Mouse (Mus musculus) small intestine, adult 2 months (tissue): ENCODE measurements around the gene Sntb2. TPM values are rescaled to one million over a fixed set of nuclear protein-coding genes. Genes with fewer than 3 reads are reported as not detected.

Source experiments
- H3K27ac ChIP-seq: fragments of 200-500 bp; 2 replicates; pipeline ENCODE4 v1.5.1; 2012; ENCODE audit warnings: low read depth, low read length, control low read depth, inconsistent platforms; ENCODE audit not compliant: insufficient read depth
- H3K27me3 ChIP-seq: fragments of 200-500 bp; 2 replicates; pipeline ENCODE4 v1.6.1; 2012; ENCODE audit warnings: mild to moderate bottlenecking, moderate library complexity, low read length, inconsistent platforms; ENCODE audit not compliant: control insufficient read depth, insufficient read depth
- H3K36me3 ChIP-seq: fragments of 200-500 bp; 2 replicates; pipeline ENCODE4 v1.6.1; 2012; ENCODE audit warnings: mild to moderate bottlenecking, low read length, control low read depth, inconsistent platforms; ENCODE audit not compliant: control insufficient read depth, insufficient read depth
- H3K4me1 ChIP-seq: fragments of 200-500 bp; 2 replicates; pipeline ENCODE4 v1.6.1; 2012; ENCODE audit warnings: low read length, inconsistent platforms, mixed read lengths; ENCODE audit not compliant: control insufficient read depth, insufficient read depth, insufficient read length
- H3K4me3 ChIP-seq: fragments of 200-500 bp; 2 replicates; pipeline ENCODE4 v1.5.1; 2012; ENCODE audit warnings: low read depth, mild to moderate bottlenecking, control low read depth, inconsistent platforms, low read length, moderate library complexity
- CTCF ChIP-seq: fragments of 200-500 bp; IDR thresholded peaks from 2 replicates; pipeline ENCODE4 v1.5.1; 2012; ENCODE audit warnings: low read depth, mild to moderate bottlenecking, control low read depth, inconsistent platforms, low read length, moderate library complexity, mixed read lengths; ENCODE audit not compliant: insufficient replicate concordance, insufficient read length; ENCODE audit errors: extremely low read depth
- POLR2A ChIP-seq: fragments of 200-500 bp; IDR thresholded peaks from 2 replicates; pipeline ENCODE4 v1.6.1; 2012; ENCODE audit warnings: low read depth, mild to moderate bottlenecking, control low read depth, inconsistent platforms, low read length, moderate library complexity
- WGBS: fragments of 180-500 bp; shearing (Covaris S2); methylation state at CpG from one replicate; pipeline ENCODE4 v1.1.7; 2018; 5-methylcytosine and 5-hydroxymethylcytosine counted together
- polyA plus RNA-seq: library from polyadenylated mRNA; depleted of rRNA; stranded (reverse); fragments of >200 nt; gene quantifications from 2 replicates; pipeline ENCODE4 v1.2.3, GENCODE M21; 2012; rRNA removed

The Sntb2 gene
- polyA plus RNA-seq, result 2.1 and 2.7 TPM in 2 replicates

- H3K36me3 ChIP-seq, result no peaks in the 10 kb centered on the region
- peaks cover 2% of the 10 kb centered on the region; the same call in 1 of the 2 replicates for H3K4me1 ChIP-seq
- WGBS, result 1% methylated on average over 41 of the region's 41 CpGs
- peak within 1 kb of the TSS; percentile 80 for H3K27ac ChIP-seq
- peak; percentile 80; the same call in 1 of the 2 replicates for TF ChIP-seq POLR2A
- TF ChIP-seq CTCF, result no peak
- H3K4me3 ChIP-seq, result peak within 1 kb of the TSS; percentile 88
- H3K27me3 ChIP-seq, result no peaks in the 10 kb centered on the region
Observed at GRCm38 (mm10) chr8:106935324-106935869, at the start of gene Sntb2. TSS of gene Sntb2 (plus strand) at chr8:106935750.

GRCm38 (mm10) chr8:106887336-106888189 lies 48.0 kb upstream of the Sntb2 start:
- H3K36me3 ChIP-seq, result peaks cover 18% of the 10 kb centered on the region
- WGBS, result 38% methylated on average over 5 of the region's 5 CpGs
- TF ChIP-seq POLR2A, result no peak
- TF ChIP-seq CTCF, result peak; percentile 59; the same call in 1 of the 2 replicates
- no peaks in the 10 kb centered on the region for H3K27me3 ChIP-seq
- peaks cover 6% of the 10 kb centered on the region; the same call in 1 of the 2 replicates for H3K4me1 ChIP-seq
- no peak overlapping the region for H3K4me3 ChIP-seq
- H3K27ac ChIP-seq, result no peak overlapping the region

- TF ChIP-seq POLR2A (no peak), CTCF (no peak)
Observed at GRCm38 (mm10) chr8:106888803-106889202, 46.7 kb upstream of the Sntb2 start.

GRCm38 (mm10) chr8:106892210-106892805 lies 43.2 kb upstream of the Sntb2 start:
- Histone ChIP-seq H3K36me3 (peaks cover 2% of the 10 kb centered on the region; the same call in 1 of the 2 replicates), H3K4me3 (peak overlapping the region; percentile 97), H3K4me1 (peaks cover 6% of the 10 kb centered on the region; the same call in 1 of the 2 replicates), H3K27ac (no peak overlapping the region), H3K27me3 (no peaks in the 10 kb centered on the region)
- TF ChIP-seq POLR2A (no peak), CTCF (no peak)
- 2% methylated on average over 15 of the region's 15 CpGs for WGBS

More at GRCm38 (mm10) chr8:106888803-106889202, 46.7 kb upstream of the Sntb2 start:
- Histone ChIP-seq H3K36me3 (peaks cover 11% of the 10 kb centered on the region), H3K27me3 (no peaks in the 10 kb centered on the region), H3K4me1 (peaks cover 6% of the 10 kb centered on the region; the same call in 1 of the 2 replicates), H3K4me3 (no peak overlapping the region), H3K27ac (no peak overlapping the region)
- WGBS, result 39% methylated on average over 3 of the region's 3 CpGs

GRCm38 (mm10) chr8:106892806-106893451 lies 42.6 kb upstream of the Sntb2 start:
- WGBS, result 1% methylated on average over 54 of the region's 57 CpGs
- Histone ChIP-seq H3K27me3 (no peaks in the 10 kb centered on the region), H3K4me1 (peaks cover 6% of the 10 kb centered on the region; the same call in 1 of the 2 replicates), H3K27ac (peak overlapping the region; percentile 64), H3K36me3 (peaks cover 2% of the 10 kb centered on the region; the same call in 1 of the 2 replicates), H3K4me3 (peak overlapping the region; percentile 97)
- no peak for TF ChIP-seq CTCF
- TF ChIP-seq POLR2A, result no peak

GRCm38 (mm10) chr8:106893481-106894156 lies 41.9 kb upstream of the Sntb2 start, which contains the start of gene Utp4:
TSS of gene Utp4 (plus strand) at chr8:106893636.
- TF ChIP-seq POLR2A (peak; percentile 74), CTCF (no peak)
- H3K27me3 ChIP-seq, result no peaks in the 10 kb centered on the region
- H3K27ac ChIP-seq, result peak within 1 kb of the TSS; percentile 64
- H3K4me1 ChIP-seq, result peaks cover 6% of the 10 kb centered on the region; the same call in 1 of the 2 replicates
- WGBS, result under 1% methylated on average over 63 of the region's 63 CpGs
- peaks cover 8% of the 10 kb centered on the region; the same call in 1 of the 2 replicates for H3K36me3 ChIP-seq
- H3K4me3 ChIP-seq, result peak within 1 kb of the TSS; percentile 97
